Mouse (Mus musculus) kidney, postnatal 14 days (tissue): ENCODE results near the gene Gm10974.

Source experiments
- DNase-seq: peaks from one replicate; pipeline ENCODE4 v3.0.0; 2022; ENCODE audit warnings: mixed read lengths

The Gm10974 gene

DNA sequence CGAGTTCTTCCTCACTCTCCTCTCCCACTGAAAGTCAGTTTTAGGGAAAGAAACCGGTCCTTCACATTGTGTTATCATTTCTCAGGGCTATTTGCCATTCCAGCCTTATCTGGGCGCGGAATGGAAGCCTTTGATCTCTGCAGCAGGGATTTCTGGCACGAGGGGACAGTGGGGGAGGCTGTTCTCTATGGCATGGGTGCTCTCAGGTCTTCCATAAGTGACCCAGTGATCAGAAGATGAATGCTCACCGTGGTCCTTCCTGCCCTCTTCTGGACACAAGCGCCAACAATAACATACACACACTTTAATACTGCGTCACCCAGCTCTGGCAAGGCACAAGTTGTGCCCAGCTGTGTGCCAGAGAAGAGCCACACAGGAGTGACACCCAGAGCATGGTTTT, 41.3 kb downstream of the Gm10974 start:
- no peak for DNase-seq

- DNase-seq, result peak; percentile 46
Measured at GRCm38 (mm10) chr7:66409433-66409832, 43.7 kb downstream of the Gm10974 start.

DNA sequence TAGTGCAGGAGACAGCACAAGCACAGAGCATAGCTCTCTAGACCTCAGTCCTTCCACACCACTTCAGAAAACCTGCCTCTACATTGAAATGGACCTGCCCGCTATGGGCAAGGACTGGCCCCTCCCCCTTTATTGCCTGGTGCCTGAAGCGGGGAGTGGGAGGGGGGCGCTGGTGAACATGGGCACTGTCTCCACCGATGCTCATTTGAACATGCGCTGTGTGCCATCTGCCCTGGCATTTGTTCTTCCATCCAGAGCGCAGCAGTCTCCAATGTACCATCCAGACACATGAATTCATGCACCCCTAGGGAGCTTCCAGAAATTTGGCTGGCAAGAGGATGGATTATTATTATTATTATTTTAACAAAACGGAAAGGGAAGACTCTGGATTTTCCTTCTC, 47.4 kb downstream of the Gm10974 start:
- no peak for DNase-seq

DNA sequence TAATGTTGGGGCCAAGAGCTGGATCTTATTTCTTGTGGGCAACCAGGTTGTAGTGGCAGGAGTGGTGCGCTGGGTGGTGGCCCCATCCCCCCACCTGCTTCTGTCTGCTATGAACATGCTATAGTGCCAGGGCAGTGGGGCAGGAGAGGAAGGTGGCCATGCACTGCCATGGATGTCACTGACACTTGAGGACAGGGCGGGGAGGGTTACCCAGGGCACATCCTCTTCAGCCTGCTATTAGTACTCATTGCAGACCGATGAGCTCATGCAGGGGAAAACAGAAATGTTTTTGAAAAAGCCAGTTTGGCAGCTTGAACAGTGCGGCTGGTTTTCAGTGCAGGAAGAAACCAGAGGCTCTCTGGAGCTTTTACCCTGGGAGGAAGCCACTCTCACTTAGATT, 51.1 kb downstream of the Gm10974 start:
- DNase-seq, result no peak

- no peak for DNase-seq
Measured at GRCm38 (mm10) chr7:66418981-66419380, 53.3 kb downstream of the Gm10974 start.

DNA sequence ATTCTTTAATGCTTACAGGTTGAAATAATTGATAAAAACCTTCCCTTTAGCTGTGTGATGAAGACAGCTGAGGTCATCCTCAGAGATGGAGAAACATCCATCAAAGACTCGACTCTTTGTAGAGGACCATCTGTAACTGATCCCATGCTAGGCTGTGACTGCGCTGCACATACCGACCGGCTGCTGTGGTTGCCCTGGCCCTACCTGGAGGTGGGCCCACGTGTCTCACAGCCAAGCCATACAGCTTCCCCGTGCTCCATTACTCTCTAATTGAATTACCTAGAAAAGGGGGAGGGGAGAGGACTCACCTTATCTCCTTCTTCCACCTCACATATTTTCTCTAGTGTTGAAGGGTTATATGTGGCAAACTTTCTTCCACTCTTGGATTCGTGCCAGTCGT, 56.2 kb downstream of the Gm10974 start:
- no peak for DNase-seq

DNA sequence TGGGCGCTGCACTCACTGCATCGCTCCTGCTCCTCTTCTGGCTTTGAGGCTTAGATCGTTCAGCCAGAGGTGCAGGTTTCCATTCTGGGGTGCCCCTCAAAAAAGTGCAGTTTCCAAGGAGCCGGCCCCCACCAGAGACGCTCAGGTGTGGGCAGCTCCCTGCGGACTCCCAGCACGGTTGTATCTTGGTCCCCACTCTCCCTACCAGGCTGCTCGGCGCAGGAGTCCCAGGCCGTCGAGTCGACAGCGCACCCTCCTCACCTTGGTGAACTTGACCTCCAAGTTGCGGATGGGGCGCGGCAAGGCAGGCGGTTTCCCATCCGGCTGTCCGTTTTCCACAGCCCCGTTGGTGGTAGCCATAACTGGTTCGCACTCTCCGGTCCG, 61.3 kb downstream of the Gm10974 start:
- no peak for DNase-seq

DNA sequence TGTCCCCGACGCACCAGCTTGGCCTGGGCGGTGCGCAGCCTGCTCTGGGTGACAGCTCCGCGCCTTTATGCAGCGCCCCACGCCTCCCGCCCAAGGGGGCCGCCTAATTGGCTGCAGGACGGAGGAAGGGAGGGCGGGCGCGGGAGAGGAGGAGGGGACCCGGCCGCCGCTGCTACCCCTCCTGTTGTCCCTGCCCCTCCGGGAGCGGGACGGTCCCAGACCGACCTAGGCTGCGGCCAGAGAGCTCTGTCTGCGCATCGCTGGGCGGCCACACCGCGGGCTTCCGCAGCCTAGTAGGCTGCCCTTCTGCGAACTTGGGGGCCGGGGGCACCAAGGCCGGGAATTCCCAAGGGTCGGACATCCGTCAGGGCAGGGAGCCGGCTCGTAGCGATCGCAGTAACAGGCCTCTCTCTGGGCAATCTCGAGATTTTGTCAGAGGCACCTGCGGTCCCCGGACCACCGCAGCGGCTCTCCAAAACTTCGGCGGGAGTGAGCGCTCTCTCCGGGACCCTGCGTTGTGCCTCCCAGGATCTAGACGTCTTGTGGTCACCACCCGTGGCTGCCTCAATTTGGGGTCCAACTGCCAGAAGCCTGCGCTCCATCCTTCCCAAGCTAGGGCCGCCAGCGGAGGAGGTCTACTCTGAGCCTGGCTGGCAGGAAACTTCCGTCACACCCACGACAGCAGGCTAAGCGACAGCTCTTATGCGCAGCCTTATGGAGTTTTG, 61.9 kb downstream of the Gm10974 start, which contains the start of gene Aldh1a3:
Aldh1a3 (minus strand) TSS at position 81 of the 725 bp plus-strand sequence.
- peak; percentile 79 for DNase-seq

GRCm38 (mm10) chr7:66434453-66434935, 68.8 kb downstream of the Gm10974 start:
- peak; percentile 71 for DNase-seq
